In genomic region chr5:100007040-100007375, GRCm38 (mm10) we compare ENCODE assay signal across 9 mouse cellular contexts. TPM values are rescaled to one million over a fixed set of nuclear protein-coding genes. Genes with fewer than 3 reads are reported as not detected.
DNase-seq lines count a peak whose midpoint lies in the region; ATAC-seq and TF ChIP-seq lines count a peak whose summit lies in the region.
"Had no signal": no experiment of that assay in that cellular context is flagged by ENCODE, and none has a peak within 500 bp of the region (broad histone marks: within the 10 kb centered on the region; RNA-seq: fewer than 3 reads in every experiment).

No protein-coding gene starts in this region.

- no peaks in the 10 kb centered on the region for H3K4me1 ChIP-seq in lung, adult 2 months (ENCODE audit: control insufficient read depth, insufficient read depth, low read length)
- no peaks in the 10 kb centered on the region for H3K4me1 ChIP-seq in stomach, embryonic 16.5 days (ENCODE audit: control insufficient read depth, insufficient read depth, low read length)
- H3K4me1 ChIP-seq in limb, embryonic 10.5 days: no peaks in the 10 kb centered on the region

- peak; percentile 25; the same call in 1 of the 2 replicates for TF ChIP-seq CTCF in gastrocnemius, adult 2 months (IDR thresholded peaks at IDR 0.05)
- TF ChIP-seq CTCF in lung, adult 2 months (IDR thresholded peaks at IDR 0.05; ENCODE audit: insufficient read depth, low read length): no peak

- H3K4me2 ChIP-seq in stomach, embryonic 16.5 days (ENCODE audit: low read depth, low read length): no peak overlapping the region

- no peak overlapping the region for H3K9ac ChIP-seq in stomach, embryonic 16.5 days (ENCODE audit: low read length)

- TF ChIP-seq POLR2A in lung, adult 2 months (IDR thresholded peaks at IDR 0.05; ENCODE audit: borderline replicate concordance, extremely low read depth, low read depth, low read length): no peak

- no peaks in the 10 kb centered on the region for H3K36me3 ChIP-seq in stomach, embryonic 16.5 days (ENCODE audit: control insufficient read depth, insufficient read depth, low read length)
- no peaks in the 10 kb centered on the region for H3K36me3 ChIP-seq in limb, embryonic 10.5 days

- 82% methylated on average over 4 of the region's 4 CpGs for WGBS in lung, adult 2 months
- WGBS in stomach, embryonic 16.5 days: 78% methylated on average over 4 of the region's 4 CpGs
- 86% methylated on average over 4 of the region's 4 CpGs for WGBS in limb, embryonic 10.5 days

- H3K4me3 ChIP-seq in gastrocnemius, adult 2 months: no peak overlapping the region
- no peak overlapping the region for H3K4me3 ChIP-seq in lung, adult 2 months (replicated peaks; ENCODE audit: extremely low read depth, low read depth, low read length)
- H3K4me3 ChIP-seq in stomach, embryonic 16.5 days (replicated peaks; ENCODE audit: low read length): no peak overlapping the region
- H3K4me3 ChIP-seq in limb, embryonic 10.5 days: no peak overlapping the region

- no peak overlapping the region for H3K27ac ChIP-seq in gastrocnemius, adult 2 months
- H3K27ac ChIP-seq in stomach, embryonic 16.5 days (ENCODE audit: low read length): peak overlapping the region; percentile 34
- no peak overlapping the region for H3K27ac ChIP-seq in limb, embryonic 10.5 days

- intact Hi-C loops in gastrocnemius, adult 2 months (cut with DNase I): no loop called here

- H3K9me3 ChIP-seq in stomach, embryonic 16.5 days (replicated peaks; ENCODE audit: control insufficient read depth, low read length): no peaks in the 10 kb centered on the region
- H3K9me3 ChIP-seq in limb, embryonic 10.5 days (replicated peaks): no peaks in the 10 kb centered on the region

- DNase-seq in gastrocnemius, adult 2 months: no peak
- no peak for DNase-seq in gastrocnemius, postnatal 25 days
- DNase-seq in lung, postnatal 10 days: peak; percentile 35
- no peak for DNase-seq in lung, adult 2 months
- DNase-seq in embryo, embryonic 10.5 days (ENCODE audit: low spot score): peak; percentile 37
- no peak for DNase-seq in limb, embryonic 10.5 days (ENCODE audit: low spot score)
- DNase-seq in cerebellum, adult 18-20 months: no peak
- DNase-seq: gastrocnemius, postnatal 36 days had no signal

- ATAC-seq in stomach, embryonic 16.5 days (ENCODE audit: insufficient read depth, low FRiP score): no peak

- no peaks in the 10 kb centered on the region for H3K27me3 ChIP-seq in stomach, embryonic 16.5 days (ENCODE audit: control insufficient read depth, insufficient read depth, low read length)
- no peaks in the 10 kb centered on the region for H3K27me3 ChIP-seq in limb, embryonic 10.5 days (ENCODE audit: low read depth, poor library complexity, severe bottlenecking)

RNA-seq across cellular contexts. Expression of gene 4930524J08Rik, which starts 28.1 kb away (rescaled TPM):
- under 1 TPM in 1 of 2 experiments, not detected in 1; 0.42 TPM for total RNA-seq in gastrocnemius, adult 2 months (2021)
- under 1 TPM in 1 of 2 experiments, not detected in 1; 0.67 TPM for total RNA-seq in gastrocnemius, postnatal 25 days (2021)
- polyA plus RNA-seq in lung, adult 2 months (2012; rRNA removed): 1.1 and 1.7 TPM in 2 replicates
- 0.69 and 1.4 TPM in 2 replicates for polyA plus RNA-seq in stomach, embryonic 16.5 days (2015; fragmentation: Nextera tagmentation; extraction: Ambion mirVana)
- 1.7 and 2.4 TPM in 2 replicates for polyA plus RNA-seq in limb, embryonic 10.5 days (2016; fragmentation: Nextera tagmentation; extraction: Ambion mirVana)

RNA-seq across cellular contexts. Expression of gene Hnrnpd, which starts 28.3 kb away (rescaled TPM):
- 10 to 100 TPM; 68.5 to 84.1 TPM for total RNA-seq in gastrocnemius, adult 2 months (2021)
- total RNA-seq in gastrocnemius, postnatal 25 days (2021): 10 to 100 TPM; 52.8 to 61.5 TPM
- 28.5 and 46.0 TPM in 2 replicates for polyA plus RNA-seq in lung, adult 2 months (2012; rRNA removed)
- 34.4 and 39.1 TPM in 2 replicates for polyA plus RNA-seq in stomach, embryonic 16.5 days (2015; fragmentation: Nextera tagmentation; extraction: Ambion mirVana)
- 335 and 338 TPM in 2 replicates for polyA plus RNA-seq in limb, embryonic 10.5 days (2016; fragmentation: Nextera tagmentation; extraction: Ambion mirVana)

RNA-seq across cellular contexts. Expression of gene Hnrnpdl, which starts 32.5 kb away (rescaled TPM):
- total RNA-seq in gastrocnemius, adult 2 months (2021): 10 to 100 TPM; 74.8 to 77.5 TPM
- total RNA-seq in gastrocnemius, postnatal 25 days (2021): 10 to 100 TPM; 59.4 to 70.1 TPM
- polyA plus RNA-seq in lung, adult 2 months (2012; rRNA removed): 54.2 and 74.0 TPM in 2 replicates
- polyA plus RNA-seq in stomach, embryonic 16.5 days (2015; fragmentation: Nextera tagmentation; extraction: Ambion mirVana): 120 and 123 TPM in 2 replicates
- polyA plus RNA-seq in limb, embryonic 10.5 days (2016; fragmentation: Nextera tagmentation; extraction: Ambion mirVana): 210 and 253 TPM in 2 replicates

RNA-seq across cellular contexts. Expression of gene Enoph1, which starts 32.8 kb away (rescaled TPM):
- total RNA-seq in gastrocnemius, adult 2 months (2021): 1 to 10 TPM; 6.7 to 9.0 TPM
- 1 to 10 TPM; 5.4 to 6.0 TPM for total RNA-seq in gastrocnemius, postnatal 25 days (2021)
- polyA plus RNA-seq in lung, adult 2 months (2012; rRNA removed): 33.1 and 34.0 TPM in 2 replicates
- 42.2 and 48.3 TPM in 2 replicates for polyA plus RNA-seq in stomach, embryonic 16.5 days (2015; fragmentation: Nextera tagmentation; extraction: Ambion mirVana)
- polyA plus RNA-seq in limb, embryonic 10.5 days (2016; fragmentation: Nextera tagmentation; extraction: Ambion mirVana): 62.9 and 75.2 TPM in 2 replicates

Comparison
In these comparisons a context has a peak if more than half of its experiments do, and no peak if none do; other contexts are left out.
1. DNase-seq: peak in lung, postnatal 10 days (single experiment) and embryo, embryonic 10.5 days (single experiment); none in gastrocnemius, adult 2 months (single experiment), gastrocnemius, postnatal 25 days (single experiment), lung, adult 2 months (single experiment), limb, embryonic 10.5 days (single experiment) and cerebellum, adult 18-20 months (0 of 2).